Mouse (Mus musculus): ENCODE measurements around the gene Rxfp4. TPM values are rescaled to one million over a fixed set of nuclear protein-coding genes. Genes with fewer than 3 reads are reported as not detected.
"Not testable (repeated sequence)": the region's sequence is repeated elsewhere in the genome, so short reads cannot be mapped to it uniquely, and the experiment has no call there.

The Rxfp4 gene
- polyA plus RNA-seq, 1 experiment from 2014 or later, result not detected

GRCm38 (mm10) chr3:88616951-88617500 lies 35.9 kb downstream of the Rxfp4 start:
- Histone ChIP-seq H3K9me3 (replicated peaks) (no peaks in the 10 kb centered on the region), H3K4me1 (peaks cover 49% of the 10 kb centered on the region), H3K27ac (peak overlapping the region; percentile 34; the same call in 1 of the 2 replicates), H3K36me3 (no peaks in the 10 kb centered on the region), H3K27me3 (no peaks in the 10 kb centered on the region), H3K4me3 (replicated peaks) (peak overlapping the region; percentile 19; the same call in 1 of the 2 replicates), H3K9ac (peak overlapping the region; percentile 26; the same call in 1 of the 2 replicates), H3K4me2 (no peak overlapping the region)
- 76% methylated on average over 3 of the region's 3 CpGs for WGBS
- ATAC-seq (replicated peaks; ENCODE audit: low FRiP score), result no peak

DNA sequence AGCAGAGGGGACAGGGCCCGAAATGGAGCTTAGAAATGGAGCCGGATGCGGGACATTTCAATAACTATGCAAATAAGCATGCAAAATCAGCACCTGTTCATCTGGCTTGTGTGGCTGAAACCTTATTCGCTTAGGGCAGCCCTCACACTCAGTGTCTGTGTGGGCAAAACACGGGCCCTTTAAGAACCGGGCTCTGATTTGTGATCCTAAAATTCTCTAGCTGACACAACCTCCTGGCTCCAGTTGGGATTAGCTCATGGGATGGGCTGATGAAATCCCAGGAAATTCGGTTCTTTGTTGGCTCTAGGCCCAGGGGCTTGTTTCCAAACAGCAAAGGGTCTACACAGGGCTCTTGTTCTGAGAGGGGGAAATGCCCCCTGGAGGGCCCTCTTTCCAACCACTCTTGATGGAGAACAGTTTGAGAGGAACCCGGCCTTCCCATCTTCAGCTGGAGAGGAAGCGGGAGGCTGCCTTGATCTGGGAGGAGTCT lies 37.0 kb downstream of the Rxfp4 start:
- Histone ChIP-seq H3K27me3 (no peaks in the 10 kb centered on the region), H3K36me3 (no peaks in the 10 kb centered on the region), H3K4me3 (replicated peaks) (peak overlapping the region; percentile 19), H3K4me1 (peaks cover 49% of the 10 kb centered on the region), H3K27ac (peak overlapping the region; percentile 34), H3K9ac (no peak overlapping the region), H3K4me2 (peak overlapping the region; percentile 42), H3K9me3 (replicated peaks) (no peaks in the 10 kb centered on the region)
- ATAC-seq (replicated peaks; ENCODE audit: low FRiP score), result no peak
- 44% methylated on average over 9 of the region's 9 CpGs for WGBS

DNA sequence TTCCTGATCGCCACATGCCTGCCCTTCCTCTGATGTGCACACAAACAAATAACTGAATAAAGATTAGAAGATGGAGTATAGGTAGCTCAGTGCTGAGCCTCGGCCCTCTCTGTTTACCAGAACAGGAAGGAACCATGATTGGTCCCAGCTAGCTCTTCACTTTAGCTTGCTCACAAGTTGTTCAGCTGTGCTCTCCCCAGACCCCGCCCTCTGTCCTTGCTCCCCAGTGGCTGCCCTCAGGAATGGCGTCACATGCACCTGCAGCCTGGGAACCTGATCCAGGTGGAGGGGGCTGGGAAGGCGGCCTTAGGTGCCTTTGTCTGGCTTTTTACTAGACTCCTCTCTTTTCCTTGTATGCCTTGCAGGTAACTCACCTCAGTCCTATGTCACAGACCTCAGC lies 37.8 kb downstream of the Rxfp4 start:
- ATAC-seq (replicated peaks; ENCODE audit: low FRiP score), result peak; percentile 69
- H3K36me3 ChIP-seq, result no peaks in the 10 kb centered on the region
- 52% methylated on average over 5 of the region's 5 CpGs for WGBS
- H3K9ac ChIP-seq, result no peak overlapping the region
- H3K27me3 ChIP-seq, result no peaks in the 10 kb centered on the region
- H3K4me1 ChIP-seq, result peaks cover 42% of the 10 kb centered on the region
- H3K4me3 ChIP-seq (replicated peaks), result peak overlapping the region; percentile 19
- H3K27ac ChIP-seq, result peak overlapping the region; percentile 34
- no peaks in the 10 kb centered on the region for H3K9me3 ChIP-seq (replicated peaks)
- H3K4me2 ChIP-seq, result peak overlapping the region; percentile 42

GRCm38 (mm10) chr3:88614418-88614817 lies 38.5 kb downstream of the Rxfp4 start:
- peaks cover 35% of the 10 kb centered on the region for H3K4me1 ChIP-seq
- no peak overlapping the region for H3K27ac ChIP-seq
- H3K4me3 ChIP-seq (replicated peaks), result no peak overlapping the region
- WGBS, result 72% methylated on average over 8 of the region's 8 CpGs
- no peak overlapping the region for H3K4me2 ChIP-seq
- no peak for ATAC-seq (replicated peaks; ENCODE audit: low FRiP score)
- H3K36me3 ChIP-seq, result no peaks in the 10 kb centered on the region
- no peak overlapping the region for H3K9ac ChIP-seq
- H3K9me3 ChIP-seq (replicated peaks), result no peaks in the 10 kb centered on the region
- no peaks in the 10 kb centered on the region for H3K27me3 ChIP-seq

GRCm38 (mm10) chr3:88609066-88609465 lies 43.9 kb downstream of the Rxfp4 start:
- WGBS, result 53% methylated on average over 4 of the region's 4 CpGs
- Histone ChIP-seq H3K36me3 (no peaks in the 10 kb centered on the region), H3K4me2 (no peak overlapping the region), H3K9ac (no peak overlapping the region), H3K9me3 (replicated peaks) (no peaks in the 10 kb centered on the region), H3K27me3 (peaks cover 4% of the 10 kb centered on the region; the same call in 1 of the 2 replicates), H3K27ac (no peak overlapping the region), H3K4me1 (peaks cover 14% of the 10 kb centered on the region), H3K4me3 (replicated peaks) (no peak overlapping the region)
- no peak for ATAC-seq (replicated peaks; ENCODE audit: low FRiP score)

DNA sequence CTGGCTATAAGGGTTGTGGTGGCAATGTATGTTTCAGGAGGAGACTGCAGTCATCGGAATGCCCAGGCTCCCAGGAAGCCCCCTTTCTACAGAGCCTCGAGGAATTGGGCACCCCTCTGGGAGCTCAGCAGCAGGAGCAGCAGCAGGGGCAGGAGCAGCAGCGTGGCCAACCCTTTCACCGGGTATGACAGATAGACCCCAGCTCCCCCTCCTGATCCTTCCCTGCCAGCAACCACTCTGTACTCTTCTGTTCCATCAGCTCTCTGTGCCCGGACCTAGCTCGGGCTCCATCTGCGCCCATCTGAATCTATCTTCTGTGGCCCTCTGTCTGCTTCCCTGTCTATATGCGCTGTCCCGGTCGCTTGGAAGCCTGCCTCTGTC lies 45.2 kb downstream of the Rxfp4 start:
- peaks cover 24% of the 10 kb centered on the region for H3K4me1 ChIP-seq
- WGBS, result 28% methylated on average over 10 of the region's 10 CpGs
- H3K27me3 ChIP-seq, result peaks cover 4% of the 10 kb centered on the region; the same call in 1 of the 2 replicates
- peak; percentile 31; the same call in 1 of the 2 replicates for ATAC-seq (replicated peaks; ENCODE audit: low FRiP score)
- no peak overlapping the region for H3K27ac ChIP-seq
- peak overlapping the region; percentile 71 for H3K4me2 ChIP-seq
- no peaks in the 10 kb centered on the region for H3K36me3 ChIP-seq
- no peaks in the 10 kb centered on the region for H3K9me3 ChIP-seq (replicated peaks)
- peak overlapping the region; percentile 26; the same call in 1 of the 2 replicates for H3K9ac ChIP-seq
- peak overlapping the region; percentile 32 for H3K4me3 ChIP-seq (replicated peaks)

GRCm38 (mm10) chr3:88607065-88607757 lies 45.7 kb downstream of the Rxfp4 start:
- H3K4me2 ChIP-seq, result peak overlapping the region; percentile 71
- peak; percentile 88 for ATAC-seq (replicated peaks; ENCODE audit: low FRiP score)
- peak overlapping the region; percentile 33; the same call in 1 of the 2 replicates for H3K9ac ChIP-seq
- under 1% methylated on average over 20 of the region's 20 CpGs for WGBS
- no peak overlapping the region for H3K27ac ChIP-seq
- H3K9me3 ChIP-seq (replicated peaks), result no peaks in the 10 kb centered on the region
- peaks cover 24% of the 10 kb centered on the region for H3K4me1 ChIP-seq
- peak overlapping the region; percentile 32 for H3K4me3 ChIP-seq (replicated peaks)
- H3K36me3 ChIP-seq, result no peaks in the 10 kb centered on the region
- H3K27me3 ChIP-seq, result peaks cover 4% of the 10 kb centered on the region; the same call in 1 of the 2 replicates

GRCm38 (mm10) chr3:88605666-88606065 lies 47.3 kb downstream of the Rxfp4 start, which contains the start of gene Arhgef2:
Gene Arhgef2 (plus strand): TSS chr3:88605966.
- H3K4me2 ChIP-seq, result peak within 1 kb of the TSS; percentile 71; the same call in 1 of the 2 replicates
- not testable (repeated sequence) for H3K4me3 ChIP-seq (replicated peaks); H3K9ac ChIP-seq; H3K27ac ChIP-seq; ATAC-seq (replicated peaks; ENCODE audit: low FRiP score); H3K27me3 ChIP-seq; H3K36me3 ChIP-seq; H3K9me3 ChIP-seq (replicated peaks)
- 93% methylated on average over 2 of the region's 2 CpGs for WGBS
- peaks cover 24% of the 10 kb centered on the region for H3K4me1 ChIP-seq

DNA sequence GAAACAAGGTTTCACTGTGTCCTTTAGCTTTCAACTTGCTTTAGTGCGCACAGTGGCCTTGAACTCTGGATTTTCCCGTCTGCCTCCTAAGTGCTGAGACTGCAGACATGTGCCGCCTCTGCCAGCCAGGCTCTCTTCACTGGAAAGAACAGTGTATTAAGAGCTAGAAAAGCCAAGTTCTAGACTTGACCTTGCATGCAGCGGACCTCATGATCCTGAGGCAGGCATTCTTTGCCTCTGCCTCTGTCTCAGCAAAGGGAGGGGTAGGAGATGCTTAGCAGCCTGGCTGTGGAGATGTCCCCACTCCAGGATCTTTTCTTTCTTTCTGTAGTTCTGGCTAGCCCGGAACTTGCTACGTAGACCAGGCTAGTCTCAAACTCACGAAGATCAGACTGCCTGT lies 48.1 kb downstream of the Rxfp4 start:
- no peaks in the 10 kb centered on the region for H3K36me3 ChIP-seq
- no peak overlapping the region for H3K9ac ChIP-seq
- no peak overlapping the region for H3K4me3 ChIP-seq (replicated peaks)
- no peaks in the 10 kb centered on the region for H3K9me3 ChIP-seq (replicated peaks)
- 93% methylated on average over 7 of the region's 7 CpGs for WGBS
- peaks cover 24% of the 10 kb centered on the region for H3K4me1 ChIP-seq
- no peak overlapping the region for H3K4me2 ChIP-seq
- H3K27ac ChIP-seq, result no peak overlapping the region
- ATAC-seq (replicated peaks; ENCODE audit: low FRiP score), result no peak
- peaks cover 4% of the 10 kb centered on the region; the same call in 1 of the 2 replicates for H3K27me3 ChIP-seq

- Histone ChIP-seq H3K27ac (peak overlapping the region; percentile 64; the same call in 1 of the 2 replicates), H3K9ac (no peak overlapping the region), H3K27me3 (peaks cover 4% of the 10 kb centered on the region; the same call in 1 of the 2 replicates), H3K9me3 (replicated peaks) (no peaks in the 10 kb centered on the region), H3K4me1 (peaks cover 24% of the 10 kb centered on the region), H3K36me3 (no peaks in the 10 kb centered on the region), H3K4me2 (no peak overlapping the region), H3K4me3 (replicated peaks) (no peak overlapping the region)
- peak; percentile 48; the same call in 1 of the 2 replicates for ATAC-seq (replicated peaks; ENCODE audit: low FRiP score)
- 16% methylated on average over 6 of the region's 6 CpGs for WGBS
Observed at GRCm38 (mm10) chr3:88603714-88604161, 49.2 kb downstream of the Rxfp4 start.

DNA sequence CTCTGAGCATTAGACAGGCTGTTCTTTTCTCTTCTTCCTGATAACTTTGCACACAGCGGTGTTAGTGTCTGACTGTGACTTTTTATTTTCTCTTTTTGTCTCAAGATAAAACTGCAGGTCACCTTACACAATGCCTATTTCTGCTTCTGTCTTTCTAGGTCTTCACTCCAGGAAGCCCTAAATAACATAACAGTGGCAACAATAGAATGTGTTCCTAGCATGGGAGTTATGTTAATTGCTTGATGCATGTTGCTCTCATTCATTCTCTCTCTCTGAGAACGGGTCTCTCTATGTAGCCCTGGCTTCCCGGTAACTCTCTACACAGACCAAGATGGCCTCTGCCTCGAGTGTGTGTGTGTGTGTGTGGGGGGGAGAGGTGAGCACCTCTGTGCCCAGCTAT lies 50.5 kb downstream of the Rxfp4 start:
- Histone ChIP-seq H3K9me3 (replicated peaks) (no peaks in the 10 kb centered on the region), H3K4me1 (peaks cover 18% of the 10 kb centered on the region), H3K4me3 (replicated peaks) (no peak overlapping the region), H3K27ac (no peak overlapping the region), H3K9ac (no peak overlapping the region), H3K4me2 (no peak overlapping the region), H3K36me3 (no peaks in the 10 kb centered on the region), H3K27me3 (peaks cover 4% of the 10 kb centered on the region; the same call in 1 of the 2 replicates)
- ATAC-seq (replicated peaks; ENCODE audit: low FRiP score), result no peak
- WGBS, result 79% methylated on average over 4 of the region's 4 CpGs

Measured in kidney, embryonic 15.5 days (tissue).